Mouse (Mus musculus) kidney, embryonic 14.5 days (tissue): ENCODE measurements around the gene Mis12. TPM values are rescaled to one million over a fixed set of nuclear protein-coding genes. Genes with fewer than 3 reads are reported as not detected.

ENCODE experiments used
- ATAC-seq: fragments of 200-750 bp; cut with Nextera tagmentation; 2 replicates; pipeline ENCODE4 v1.8.0; 2017; ENCODE audit warnings: moderate number of reproducible peaks, mild to moderate bottlenecking, moderate TSS enrichment, moderate library complexity; ENCODE audit not compliant: low FRiP score, low TSS enrichment
- H3K27ac ChIP-seq: fragments of 300-500 bp; sonication (generic); 2 replicates; pipeline ENCODE4 v1.5.1; 2014; ENCODE audit warnings: low read depth, mild to moderate bottlenecking, low read length, moderate library complexity, mixed read lengths
- H3K27me3 ChIP-seq: fragments of 300-500 bp; sonication (generic); 2 replicates; pipeline ENCODE4 v1.6.1; 2014; ENCODE audit warnings: mild to moderate bottlenecking, low read length; ENCODE audit not compliant: control insufficient read depth, insufficient read depth
- H3K36me3 ChIP-seq: fragments of 300-500 bp; sonication (generic); 2 replicates; pipeline ENCODE4 v1.6.1; 2014; ENCODE audit warnings: low read length, mixed read lengths; ENCODE audit not compliant: control insufficient read depth, insufficient read depth
- H3K4me1 ChIP-seq: fragments of 300-500 bp; sonication (generic); 2 replicates; pipeline ENCODE4 v1.6.1; 2014; ENCODE audit warnings: low read length, mixed read lengths; ENCODE audit not compliant: control insufficient read depth, insufficient read depth
- H3K4me2 ChIP-seq: fragments of 300-500 bp; sonication (generic); replicated peaks from 2 replicates; pipeline ENCODE4 v1.6.1; 2014; ENCODE audit warnings: low read depth, mild to moderate bottlenecking, low read length
- H3K4me3 ChIP-seq: fragments of 300-500 bp; sonication (generic); 2 replicates; pipeline ENCODE4 v1.5.1; 2014; ENCODE audit warnings: mild to moderate bottlenecking, low read length
- H3K9ac ChIP-seq: fragments of 300-500 bp; sonication (generic); 2 replicates; pipeline ENCODE4 v1.6.1; 2014; ENCODE audit warnings: low read depth, mild to moderate bottlenecking, low read length, moderate library complexity
- H3K9me3 ChIP-seq: fragments of 300-500 bp; sonication (generic); 2 replicates; pipeline ENCODE4 v1.6.1; 2016; ENCODE audit warnings: low read length; ENCODE audit not compliant: control insufficient read depth
- WGBS: fragments of 180-500 bp; shearing (Covaris S2); extraction: QIAGEN DNeasy Blood & Tissue Kit; methylation state at CpG from one replicate; pipeline ENCODE4 v1.1.7; 2014; 5-methylcytosine and 5-hydroxymethylcytosine counted together
- polyA plus RNA-seq: library from polyadenylated mRNA; unstranded; fragments of >200 nt; fragmentation: Nextera tagmentation; extraction: Ambion mirVana; gene quantifications from 2 replicates; pipeline ENCODE4 v1.2.1, GENCODE M21; 2014

Gene Mis12
- polyA plus RNA-seq, 1 experiment from 2014 or later = 31.1 TPM

- H3K9me3 ChIP-seq = no peaks in the 10 kb centered on the region
- H3K9ac ChIP-seq = no peak overlapping the region
- no peak overlapping the region for H3K4me3 ChIP-seq
- no peak for ATAC-seq
- H3K36me3 ChIP-seq = peaks cover 38% of the 10 kb centered on the region
- H3K4me1 ChIP-seq = peaks cover 6% of the 10 kb centered on the region
- H3K4me2 ChIP-seq = no peak overlapping the region
- H3K27ac ChIP-seq = no peak overlapping the region
- 86% methylated on average over 7 of the region's 7 CpGs for WGBS
- no peaks in the 10 kb centered on the region for H3K27me3 ChIP-seq
These were observed 11.6 kb upstream of the Mis12 start for GRCm38 (mm10) chr11:71007831-71008230.

DNA sequence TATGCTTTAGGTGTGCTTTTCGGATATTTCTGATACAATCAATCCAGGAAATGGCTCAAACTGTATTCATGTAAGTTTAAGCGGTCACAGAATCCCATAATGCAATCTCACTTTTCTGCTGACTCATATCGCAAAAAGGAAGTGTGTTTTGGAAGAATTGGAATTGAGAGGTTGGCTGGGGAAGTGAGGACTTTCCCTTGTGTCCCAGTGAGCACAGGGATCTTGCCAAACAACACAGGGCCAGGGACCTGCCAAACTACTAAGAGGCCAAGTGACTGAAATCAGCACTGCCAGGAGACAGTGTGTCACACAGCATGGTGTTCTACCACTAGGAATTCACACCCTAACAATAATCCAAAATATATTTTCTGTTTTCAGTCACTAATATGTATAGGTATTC, 11.1 kb upstream of the Mis12 start:
- H3K4me1 ChIP-seq = peaks cover under 1% of the 10 kb centered on the region; the same call in 1 of the 2 replicates
- H3K27ac ChIP-seq = no peak overlapping the region
- ATAC-seq = no peak
- no peak overlapping the region for H3K4me2 ChIP-seq
- no peak overlapping the region for H3K4me3 ChIP-seq
- no peak overlapping the region for H3K9ac ChIP-seq
- WGBS = 94% methylated on average over 3 of the region's 3 CpGs
- H3K9me3 ChIP-seq = no peaks in the 10 kb centered on the region
- H3K27me3 ChIP-seq = no peaks in the 10 kb centered on the region
- H3K36me3 ChIP-seq = peaks cover 40% of the 10 kb centered on the region

GRCm38 (mm10) chr11:71012743-71013142, 6.7 kb upstream of the Mis12 start:
- no peak overlapping the region for H3K4me3 ChIP-seq
- ATAC-seq = no peak
- peaks cover 54% of the 10 kb centered on the region for H3K36me3 ChIP-seq

GRCm38 (mm10) chr11:71017051-71017450, 2.4 kb upstream of the Mis12 start:
- Histone ChIP-seq H3K9ac (no peak overlapping the region), H3K4me2 (no peak overlapping the region), H3K27me3 (no peaks in the 10 kb centered on the region), H3K4me3 (no peak overlapping the region), H3K4me1 (peaks cover 10% of the 10 kb centered on the region; the same call in 1 of the 2 replicates), H3K36me3 (peaks cover 28% of the 10 kb centered on the region), H3K27ac (no peak overlapping the region), H3K9me3 (no peaks in the 10 kb centered on the region)
- ATAC-seq = no peak
- 89% methylated on average over 1 of the region's 1 CpGs for WGBS

More at GRCm38 (mm10) chr11:71012743-71013142, 6.7 kb upstream of the Mis12 start:
- no peaks in the 10 kb centered on the region for H3K27me3 ChIP-seq
- no peak overlapping the region for H3K27ac ChIP-seq
- WGBS = 98% methylated on average over 7 of the region's 7 CpGs
- no peak overlapping the region for H3K4me2 ChIP-seq
- no peaks in the 10 kb centered on the region for H3K9me3 ChIP-seq
- no peak overlapping the region for H3K9ac ChIP-seq
- no peaks in the 10 kb centered on the region for H3K4me1 ChIP-seq

DNA sequence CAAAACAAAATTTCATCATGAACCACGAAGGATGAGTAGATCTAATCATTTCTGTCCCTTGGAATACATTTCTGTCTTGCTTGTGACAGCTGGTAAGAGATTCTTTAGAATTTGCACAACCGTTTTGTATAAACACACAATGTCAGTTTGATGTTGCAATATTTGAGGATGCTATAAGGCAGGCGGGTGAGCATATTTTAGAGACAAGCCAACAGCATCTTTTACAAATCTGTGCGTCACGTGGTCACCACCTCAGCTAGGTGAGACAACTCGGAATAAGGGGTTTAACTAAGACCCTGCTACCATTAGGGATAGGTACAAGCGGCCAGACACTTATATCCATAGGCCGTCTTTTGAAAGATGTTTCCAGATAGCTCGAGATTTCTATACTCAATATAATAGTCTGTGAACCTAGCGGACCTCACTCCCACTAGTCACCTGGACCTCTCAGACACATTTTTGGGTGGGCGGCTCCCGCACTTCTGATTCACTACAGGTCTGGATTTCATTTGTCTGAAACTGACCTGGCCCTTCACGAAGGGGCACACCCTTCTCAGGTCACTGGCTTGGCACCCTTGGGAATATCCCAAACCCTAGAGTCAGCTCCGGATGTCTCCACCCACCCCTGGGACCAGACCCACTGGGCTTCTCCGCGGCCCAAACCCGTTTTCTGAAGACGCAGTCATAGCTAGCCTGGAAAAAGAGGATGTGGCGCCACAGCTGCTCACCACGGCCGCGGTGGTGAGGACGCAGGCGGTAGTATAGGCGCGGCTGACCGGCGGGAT, 803 bp upstream of the Mis12 start:
- ATAC-seq = peak; percentile 41
- Histone ChIP-seq H3K27ac (peak overlapping the region; percentile 59; the same call in 1 of the 2 replicates), H3K4me1 (peaks cover 10% of the 10 kb centered on the region; the same call in 1 of the 2 replicates), H3K9ac (peak overlapping the region; percentile 88), H3K36me3 (peaks cover 25% of the 10 kb centered on the region; the same call in 1 of the 2 replicates), H3K4me3 (peak overlapping the region; percentile 85), H3K9me3 (no peaks in the 10 kb centered on the region), H3K27me3 (no peaks in the 10 kb centered on the region), H3K4me2 (peak overlapping the region; percentile 79)
- 4% methylated on average over 28 of the region's 28 CpGs for WGBS

GRCm38 (mm10) chr11:71028280-71028679, 8.9 kb downstream of the Mis12 start:
- H3K27me3 ChIP-seq = no peaks in the 10 kb centered on the region
- ATAC-seq = no peak
- no peak overlapping the region for H3K4me2 ChIP-seq
- H3K27ac ChIP-seq = no peak overlapping the region
- H3K9ac ChIP-seq = no peak overlapping the region
- H3K9me3 ChIP-seq = no peaks in the 10 kb centered on the region
- no peak overlapping the region for H3K4me3 ChIP-seq
- WGBS = 85% methylated on average over 3 of the region's 3 CpGs
- H3K36me3 ChIP-seq = peaks cover 46% of the 10 kb centered on the region
- peaks cover 13% of the 10 kb centered on the region; the same call in 1 of the 2 replicates for H3K4me1 ChIP-seq

- H3K9me3 ChIP-seq = no peaks in the 10 kb centered on the region
- peaks cover 38% of the 10 kb centered on the region for H3K36me3 ChIP-seq
- 76% methylated on average over 3 of the region's 3 CpGs for WGBS
- no peak overlapping the region for H3K27ac ChIP-seq
- H3K4me1 ChIP-seq = peaks cover 13% of the 10 kb centered on the region; the same call in 1 of the 2 replicates
- no peaks in the 10 kb centered on the region for H3K27me3 ChIP-seq
- H3K9ac ChIP-seq = no peak overlapping the region
- ATAC-seq = no peak
- no peak overlapping the region for H3K4me2 ChIP-seq
- H3K4me3 ChIP-seq = no peak overlapping the region
These were observed 10.2 kb downstream of the Mis12 start for GRCm38 (mm10) chr11:71029403-71030118.

- no peak for ATAC-seq
- Histone ChIP-seq H3K27me3 (no peaks in the 10 kb centered on the region), H3K4me3 (peak overlapping the region; percentile 44), H3K27ac (peak overlapping the region; percentile 66; the same call in 1 of the 2 replicates), H3K9ac (peak overlapping the region; percentile 69; the same call in 1 of the 2 replicates), H3K4me1 (peaks cover 13% of the 10 kb centered on the region; the same call in 1 of the 2 replicates), H3K9me3 (no peaks in the 10 kb centered on the region), H3K36me3 (peaks cover 12% of the 10 kb centered on the region), H3K4me2 (peak overlapping the region; percentile 83)
- WGBS = 59% methylated on average over 7 of the region's 7 CpGs
These were observed 12.7 kb downstream of the Mis12 start for GRCm38 (mm10) chr11:71032070-71032469.
